Mouse (Mus musculus) myocyte (in vitro differentiated cells): ENCODE results near the gene Gm4969.

ENCODE experiments used
- CEBPB ChIP-seq: IDR thresholded peaks from 2 replicates; pipeline ENCODE4 v1.6.1; 2011; ENCODE audit warnings: mild to moderate bottlenecking, moderate library complexity; ENCODE audit not compliant: poor library complexity, insufficient read depth, severe bottlenecking
- POLR2A ChIP-seq: IDR thresholded peaks from one replicate; pipeline ENCODE4 v1.6.1; 2011; ENCODE audit warnings: low read depth, mild to moderate bottlenecking, control low read depth, moderate library complexity; ENCODE audit not compliant: insufficient read length
- TCF3 ChIP-seq: IDR thresholded peaks from one replicate; pipeline ENCODE4 v1.6.1; 2011; ENCODE audit warnings: low read depth, control low read depth; ENCODE audit not compliant: insufficient read length
- USF1 ChIP-seq: IDR thresholded peaks from one replicate; pipeline ENCODE4 v1.6.1; 2011; ENCODE audit warnings: low read depth, mild to moderate bottlenecking, control low read depth, moderate library complexity

GRCm38 (mm10) chr7:19104486-19104885, 13.7 kb downstream of the Gm4969 start:
- TF ChIP-seq POLR2A, result no peak
- TF ChIP-seq CEBPB, result no peak
- no peak for TF ChIP-seq USF1
- no peak for TF ChIP-seq TCF3
